9 mouse cellular contexts compared by ENCODE assay signal in genomic region chr13:60674911-60675310, GRCm38 (mm10).
A peak's percentile ranks its signal among the peaks of the same experiment; 100 is the strongest.
DNase-seq lines count a peak whose midpoint lies in the region; ATAC-seq lines count a peak whose summit lies in the region.
"Had no signal": no experiment of that assay in that cellular context is flagged by ENCODE, and none has a peak within 500 bp of the region (broad histone marks: within the 10 kb centered on the region; RNA-seq: fewer than 3 reads in every experiment).

No protein-coding gene starts in this region.

- H3K9me3 ChIP-seq in midbrain, embryonic 14.5 days (ENCODE audit: control insufficient read depth, low read length), result no peaks in the 10 kb centered on the region

- ATAC-seq in midbrain, embryonic 14.5 days (ENCODE audit: low FRiP score, low TSS enrichment), result no peak

- no peaks in the 10 kb centered on the region for H3K4me1 ChIP-seq in midbrain, embryonic 14.5 days (ENCODE audit: control insufficient read depth, insufficient read depth, low read length)

- WGBS in midbrain, embryonic 14.5 days, result 60% methylated on average over 9 of the region's 9 CpGs

- intact Hi-C loops in heart, postnatal 14 days (cut with DNase I), result loop anchor here (5.0 kb wide), 1 partner anchor 73 kb away; the partner anchor contains the start of gene Dapk1

- H3K36me3 ChIP-seq in midbrain, embryonic 14.5 days (ENCODE audit: control insufficient read depth, insufficient read depth, low read length), result no peaks in the 10 kb centered on the region

- H3K27ac ChIP-seq in midbrain, embryonic 14.5 days (replicated peaks; ENCODE audit: low read depth, low read length), result no peak overlapping the region

- H3K9ac ChIP-seq in midbrain, embryonic 14.5 days (replicated peaks; ENCODE audit: low read length), result no peak overlapping the region

- H3K4me2 ChIP-seq in midbrain, embryonic 14.5 days (ENCODE audit: low read length), result no peak overlapping the region

- H3K27me3 ChIP-seq in midbrain, embryonic 14.5 days (ENCODE audit: control insufficient read depth, insufficient read depth, low read length), result no peaks in the 10 kb centered on the region

- DNase-seq in heart, adult 11 months, result peak; percentile 93
- DNase-seq in heart, postnatal 14 days, result no peak
- peak; percentile 75 for DNase-seq in fat pad, adult 2 months (ENCODE audit: extremely low read depth, low read depth, low spot score)
- DNase-seq in kidney, postnatal 14 days, result peak; percentile 83
- DNase-seq in lung, postnatal 25 days (ENCODE audit: low spot score), result peak; percentile 76
- DNase-seq in midbrain, embryonic 14.5 days, result no peak
- DNase-seq in gastrocnemius, postnatal 10 days, result no peak
- no peak for DNase-seq in ovary, postnatal 14 days (ENCODE audit: low spot score)
- DNase-seq: cerebellum, adult 18-20 months had no signal

- H3K4me3 ChIP-seq in midbrain, embryonic 14.5 days (replicated peaks; ENCODE audit: low read depth, low read length), result no peak overlapping the region

Comparison
In these comparisons a context has a peak if more than half of its experiments do, and no peak if none do; other contexts are left out.
1. DNase-seq: peak in heart, adult 11 months (single experiment), fat pad, adult 2 months (single experiment), kidney, postnatal 14 days (single experiment) and lung, postnatal 25 days (single experiment); none in heart, postnatal 14 days (0 of 2), midbrain, embryonic 14.5 days (single experiment), gastrocnemius, postnatal 10 days (single experiment) and ovary, postnatal 14 days (single experiment).